Mouse (Mus musculus): ENCODE data around the gene Slc9a9.

DNA sequence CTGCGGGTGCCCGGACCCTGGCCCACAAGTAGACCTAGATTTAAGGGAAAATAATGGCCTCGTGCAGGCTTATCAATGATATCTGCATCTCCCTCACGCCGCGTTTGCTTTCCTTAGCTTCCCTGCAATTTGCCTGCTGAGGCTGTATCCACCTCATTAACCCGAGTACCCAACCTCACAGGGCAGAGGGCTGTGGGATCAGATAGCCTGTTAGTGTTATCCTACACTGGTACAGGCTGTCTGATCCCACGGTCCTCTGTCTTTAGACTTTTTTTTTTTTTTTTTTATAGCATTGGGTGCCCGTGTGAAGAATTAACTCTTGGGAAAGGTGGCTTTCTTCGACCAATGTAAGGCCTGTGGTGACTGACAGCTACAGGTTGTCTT, 81.9 kb downstream of the Slc9a9 start:
- TF ChIP-seq CTCF (IDR thresholded peaks at IDR 0.05; ENCODE audit: extremely low read depth, insufficient read depth, low read length) (no peak), POLR2A (IDR thresholded peaks at IDR 0.05; ENCODE audit: extremely low read depth, insufficient read depth, low read length) (no peak)
